Mouse (Mus musculus) liver, embryonic 14.5 days (tissue): ENCODE data around the gene Rnf151.
A peak's percentile ranks its signal among the peaks of the same experiment; 100 is the strongest.

Experiments used
- CTCF ChIP-seq: IDR thresholded peaks from 2 replicates; pipeline ENCODE4 v1.5.1; 2016; ENCODE audit warnings: antibody characterized with exemption, low read depth, control low read depth
- EP300 ChIP-seq: IDR thresholded peaks from 2 replicates; pipeline ENCODE4 v1.6.1; 2016; ENCODE audit warnings: antibody characterized with exemption, low read depth

DNA sequence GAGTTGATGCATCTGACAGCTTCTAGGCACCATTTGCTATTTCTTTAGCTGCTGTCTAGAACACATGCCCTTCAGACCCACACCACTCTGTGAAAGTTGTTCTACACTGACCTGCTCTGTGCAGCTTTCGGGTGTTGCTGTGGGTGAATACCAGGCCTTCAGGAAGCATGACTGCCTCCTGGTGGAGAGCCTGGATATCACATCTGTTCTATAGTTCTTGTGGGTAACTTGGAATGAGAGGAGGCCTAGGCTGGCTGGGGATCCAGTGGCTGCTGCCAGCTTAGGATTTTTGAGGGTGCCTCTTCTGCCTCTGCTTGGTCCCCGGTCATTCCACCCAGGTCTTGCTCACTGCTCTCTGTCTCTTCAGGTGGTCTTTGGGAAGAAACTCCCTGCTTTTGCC is 41.7 kb downstream of the Rnf151 start:
- peak; percentile 89 for TF ChIP-seq CTCF
- TF ChIP-seq EP300: no peak
